Mouse (Mus musculus) bone marrow macrophage, adult 2 months (primary cell): ENCODE results near the gene Zbtb34.

ENCODE experiments used
- CTCF ChIP-seq: IDR thresholded peaks from 2 replicates; pipeline ENCODE4 v1.5.1; 2012; ENCODE audit warnings: low read depth, mild to moderate bottlenecking, low read length, moderate library complexity
- POLR2A ChIP-seq: IDR thresholded peaks from 2 replicates; pipeline ENCODE4 v1.6.1; 2012; ENCODE audit warnings: mild to moderate bottlenecking, low read depth, low read length, borderline replicate concordance

DNA sequence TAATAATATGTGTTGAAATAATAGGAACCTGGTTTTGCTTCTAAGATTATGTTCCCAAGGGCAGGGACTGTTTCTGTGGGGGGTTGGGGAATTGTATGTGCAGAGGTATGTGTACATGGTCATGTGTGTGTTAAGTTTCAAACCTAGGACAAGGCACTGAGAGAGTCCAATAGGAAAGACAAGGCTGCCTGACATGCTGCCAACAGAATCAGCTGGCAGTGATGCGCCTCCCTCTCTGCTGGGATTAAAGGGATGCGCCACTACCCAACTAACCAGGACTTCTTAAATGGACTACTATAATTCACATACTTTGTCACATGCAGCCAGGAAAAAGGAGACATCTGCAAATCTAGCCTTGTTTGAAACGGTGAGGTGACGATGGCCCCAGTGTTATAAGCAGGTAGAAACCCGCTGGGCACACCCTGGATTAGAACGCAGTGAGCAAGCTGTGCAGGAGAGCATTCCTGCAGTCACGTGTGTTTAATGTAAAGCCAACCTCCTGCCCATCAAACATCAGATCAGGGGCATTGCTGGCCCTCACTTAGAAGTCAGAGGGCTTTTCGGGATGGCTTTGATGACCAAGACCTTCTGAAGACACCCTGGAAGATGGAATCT, 4.0 kb upstream of the Zbtb34 start:
- TF ChIP-seq CTCF (no peak), POLR2A (no peak)
